Mouse (Mus musculus): ENCODE measurements at regions not wholly inside any gene's neighbourhood (a gene's known extent, or its start where the extent isn't known, plus 50 kb on each side); places are given as distances from the start of the nearest gene placed in this dataset.

DNA sequence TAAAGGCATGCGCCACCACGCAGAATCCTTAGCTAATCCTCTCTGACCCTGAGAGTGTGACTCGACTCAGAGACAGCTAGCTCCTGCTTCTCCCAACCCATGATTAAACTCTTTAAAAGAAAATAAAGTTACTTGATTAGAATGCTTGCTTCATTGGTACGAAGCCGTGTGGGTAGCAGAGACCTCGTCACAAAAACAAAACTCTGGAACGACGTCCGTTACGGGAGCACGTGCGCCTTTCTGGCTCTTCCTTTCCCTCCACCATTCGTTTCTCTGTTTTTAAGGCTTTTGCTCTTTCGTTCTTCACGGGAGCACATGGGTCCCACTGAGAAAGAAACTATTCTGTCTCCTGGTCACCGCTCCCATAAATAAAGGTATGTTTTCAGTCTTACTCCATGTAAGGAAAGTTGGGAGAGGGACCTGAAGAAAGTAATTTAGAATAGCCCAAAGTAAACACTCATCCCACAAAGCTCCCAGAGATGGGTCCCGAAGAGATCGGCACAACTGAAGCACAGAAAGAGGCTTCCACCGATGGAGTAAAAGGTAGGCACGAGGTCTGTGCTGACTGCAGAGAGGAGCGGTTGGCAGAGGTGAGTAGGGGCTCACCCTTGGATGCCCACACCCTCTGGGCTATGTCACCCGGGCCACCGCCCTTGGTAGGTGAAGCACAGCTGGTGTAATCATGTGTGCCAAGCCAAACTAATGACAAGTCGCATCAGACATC, 70.2 kb upstream of the Cpm start:
- peaks cover 7% of the 10 kb centered on the region for H3K4me1 ChIP-seq (ENCODE audit: control insufficient read depth, insufficient read depth, low read length)
- 87% methylated on average over 24 of the region's 24 CpGs for WGBS

DNA sequence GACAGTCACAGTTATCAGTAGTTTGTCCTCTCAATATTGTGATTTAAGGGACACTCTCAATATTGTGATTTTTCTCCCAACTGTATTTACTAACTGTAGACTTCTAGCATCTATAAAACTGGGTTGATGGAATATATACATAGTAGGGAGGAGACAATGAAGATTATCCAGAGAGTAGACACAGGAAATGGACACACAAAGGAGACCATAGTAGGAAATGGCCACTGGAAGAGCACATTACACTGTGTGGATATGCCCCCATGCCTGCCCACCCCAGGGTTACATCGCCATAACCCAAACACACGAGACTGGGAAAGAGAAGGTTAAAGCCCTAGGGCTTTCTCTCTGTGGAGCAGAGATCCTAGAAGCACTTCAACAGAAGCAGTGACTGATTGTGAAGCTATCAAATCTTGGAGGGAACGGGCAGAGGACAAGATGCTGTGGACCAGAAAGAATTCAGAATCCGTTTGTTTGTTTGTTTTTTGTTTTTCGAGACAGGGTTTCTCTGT, 71.0 kb upstream of the Cpm start:
- Histone ChIP-seq H3K9me3 (ENCODE audit: control insufficient read depth, low read length) (no peaks in the 10 kb centered on the region), H3K36me3 (ENCODE audit: control insufficient read depth, insufficient read depth, low read length) (no peaks in the 10 kb centered on the region), H3K4me2 (ENCODE audit: low read depth, severe bottlenecking) (no peak overlapping the region), H3K4me1 (ENCODE audit: control insufficient read depth, insufficient read depth, low read length) (peaks cover 7% of the 10 kb centered on the region), H3K27me3 (ENCODE audit: control insufficient read depth, insufficient read depth, low read length) (no peaks in the 10 kb centered on the region), H3K4me3 (ENCODE audit: low read depth, low read length) (no peak overlapping the region), H3K27ac (replicated peaks; ENCODE audit: low read depth, low read length) (no peak overlapping the region), H3K9ac (ENCODE audit: low read length) (no peak overlapping the region)
- ATAC-seq (ENCODE audit: insufficient number of reproducible peaks, low FRiP score, low TSS enrichment, low read depth) (no peak), DNase-seq (ENCODE audit: low spot score) (no peak)
- WGBS = 89% methylated on average over 5 of the region's 5 CpGs

More for the DNA sequence above, 70.2 kb upstream of the Cpm start:
- DNase-seq (ENCODE audit: low spot score) (no peak), ATAC-seq (ENCODE audit: insufficient number of reproducible peaks, low FRiP score, low TSS enrichment, low read depth) (no peak)
- no peaks in the 10 kb centered on the region for H3K36me3 ChIP-seq (ENCODE audit: control insufficient read depth, insufficient read depth, low read length)
- H3K9ac ChIP-seq (ENCODE audit: low read length) = no peak overlapping the region
- no peak overlapping the region for H3K4me2 ChIP-seq (ENCODE audit: low read depth, severe bottlenecking)
- no peaks in the 10 kb centered on the region for H3K27me3 ChIP-seq (ENCODE audit: control insufficient read depth, insufficient read depth, low read length)
- no peak overlapping the region for H3K4me3 ChIP-seq (ENCODE audit: low read depth, low read length)
- no peaks in the 10 kb centered on the region for H3K9me3 ChIP-seq (ENCODE audit: control insufficient read depth, low read length)
- H3K27ac ChIP-seq (replicated peaks; ENCODE audit: low read depth, low read length) = no peak overlapping the region

DNA sequence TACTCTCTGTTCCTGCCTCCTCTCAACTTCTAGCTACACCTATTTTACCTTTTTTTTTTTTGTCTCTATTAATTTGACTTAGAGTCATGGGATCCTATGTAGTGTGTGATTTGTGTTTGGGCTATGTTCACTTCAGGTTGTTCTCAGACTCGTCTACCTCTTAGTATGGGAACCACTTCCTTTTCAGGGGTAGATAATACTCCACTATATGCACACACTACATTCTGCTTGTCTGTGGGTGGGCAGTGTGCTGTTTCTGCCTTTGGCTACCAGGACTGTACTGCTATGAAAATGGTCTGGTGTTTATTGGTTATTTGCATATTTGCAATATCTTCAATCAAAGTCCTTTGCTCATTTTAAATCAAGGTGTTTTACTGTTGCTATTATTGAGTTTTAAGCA, 71.6 kb upstream of the Cpm start:
- no peak overlapping the region for H3K4me2 ChIP-seq (ENCODE audit: low read depth, severe bottlenecking)
- WGBS = 86% methylated on average over 1 of the region's 1 CpGs
- H3K27ac ChIP-seq (replicated peaks; ENCODE audit: low read depth, low read length) = no peak overlapping the region
- peaks cover 4% of the 10 kb centered on the region for H3K4me1 ChIP-seq (ENCODE audit: control insufficient read depth, insufficient read depth, low read length)
- H3K4me3 ChIP-seq (ENCODE audit: low read depth, low read length) = no peak overlapping the region
- DNase-seq (ENCODE audit: low spot score) (no peak), ATAC-seq (ENCODE audit: insufficient number of reproducible peaks, low FRiP score, low TSS enrichment, low read depth) (no peak)
- H3K9ac ChIP-seq (ENCODE audit: low read length) = no peak overlapping the region
- no peaks in the 10 kb centered on the region for H3K27me3 ChIP-seq (ENCODE audit: control insufficient read depth, insufficient read depth, low read length)
- no peaks in the 10 kb centered on the region for H3K36me3 ChIP-seq (ENCODE audit: control insufficient read depth, insufficient read depth, low read length)
- H3K9me3 ChIP-seq (ENCODE audit: control insufficient read depth, low read length) = no peaks in the 10 kb centered on the region

GRCm38 (mm10) chr10:117556851-117557542, 72.3 kb upstream of the Cpm start:
- Histone ChIP-seq H3K9me3 (ENCODE audit: control insufficient read depth, low read length) (no peaks in the 10 kb centered on the region), H3K4me2 (ENCODE audit: low read depth, severe bottlenecking) (no peak overlapping the region), H3K27me3 (ENCODE audit: control insufficient read depth, insufficient read depth, low read length) (no peaks in the 10 kb centered on the region), H3K27ac (replicated peaks; ENCODE audit: low read depth, low read length) (no peak overlapping the region), H3K4me3 (ENCODE audit: low read depth, low read length) (no peak overlapping the region), H3K4me1 (ENCODE audit: control insufficient read depth, insufficient read depth, low read length) (peaks cover 4% of the 10 kb centered on the region), H3K9ac (ENCODE audit: low read length) (no peak overlapping the region), H3K36me3 (ENCODE audit: control insufficient read depth, insufficient read depth, low read length) (no peaks in the 10 kb centered on the region)
- ATAC-seq (ENCODE audit: insufficient number of reproducible peaks, low FRiP score, low TSS enrichment, low read depth) (no peak), DNase-seq (ENCODE audit: low spot score) (no peak)
- WGBS = 82% methylated on average over 14 of the region's 14 CpGs

DNA sequence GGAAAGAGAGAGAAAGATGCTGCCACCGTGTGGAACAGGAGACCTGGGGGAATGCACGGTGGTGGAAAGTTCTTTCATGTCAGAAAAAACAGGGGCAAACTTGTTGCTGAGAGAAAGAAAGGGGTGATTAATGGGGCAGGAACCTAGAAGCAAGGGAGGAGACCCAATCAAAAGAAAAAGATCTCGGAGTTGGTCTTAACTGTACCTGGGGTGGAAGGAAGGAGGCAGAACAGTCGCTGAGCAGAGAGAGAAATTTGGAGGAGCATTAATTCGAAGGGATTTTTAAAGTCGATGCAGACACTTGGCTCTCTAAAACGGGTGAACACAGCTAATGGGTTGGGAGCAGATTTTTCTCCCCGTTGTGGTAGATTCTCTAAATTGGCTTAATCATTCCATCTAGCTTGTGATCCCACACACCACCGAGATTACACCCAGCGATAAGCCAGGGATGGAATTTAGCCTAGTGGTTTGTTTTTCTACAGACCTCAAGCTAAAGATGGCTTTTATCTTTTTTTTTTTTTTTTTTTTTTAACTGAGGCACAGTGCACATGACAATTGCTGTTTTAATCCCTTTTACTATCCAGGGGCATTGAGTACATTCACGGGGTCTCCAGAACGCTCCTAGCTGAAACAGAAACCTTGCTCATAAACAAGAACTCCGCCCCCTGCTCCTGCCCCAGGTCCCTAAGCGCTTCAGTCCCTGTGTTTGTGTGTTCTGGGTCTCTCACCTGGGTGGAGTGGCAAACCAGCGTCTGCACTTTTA, 73.1 kb upstream of the Cpm start:
- Histone ChIP-seq H3K9me3 (ENCODE audit: control insufficient read depth, low read length) (no peaks in the 10 kb centered on the region), H3K4me1 (ENCODE audit: control insufficient read depth, insufficient read depth, low read length) (peaks cover 7% of the 10 kb centered on the region), H3K36me3 (ENCODE audit: control insufficient read depth, insufficient read depth, low read length) (no peaks in the 10 kb centered on the region), H3K9ac (ENCODE audit: low read length) (no peak overlapping the region), H3K4me3 (ENCODE audit: low read depth, low read length) (no peak overlapping the region), H3K4me2 (ENCODE audit: low read depth, severe bottlenecking) (no peak overlapping the region), H3K27ac (replicated peaks; ENCODE audit: low read depth, low read length) (no peak overlapping the region), H3K27me3 (ENCODE audit: control insufficient read depth, insufficient read depth, low read length) (no peaks in the 10 kb centered on the region)
- ATAC-seq (ENCODE audit: insufficient number of reproducible peaks, low FRiP score, low TSS enrichment, low read depth) (no peak), DNase-seq (ENCODE audit: low spot score) (no peak)
- 34% methylated on average over 15 of the region's 15 CpGs for WGBS

DNA sequence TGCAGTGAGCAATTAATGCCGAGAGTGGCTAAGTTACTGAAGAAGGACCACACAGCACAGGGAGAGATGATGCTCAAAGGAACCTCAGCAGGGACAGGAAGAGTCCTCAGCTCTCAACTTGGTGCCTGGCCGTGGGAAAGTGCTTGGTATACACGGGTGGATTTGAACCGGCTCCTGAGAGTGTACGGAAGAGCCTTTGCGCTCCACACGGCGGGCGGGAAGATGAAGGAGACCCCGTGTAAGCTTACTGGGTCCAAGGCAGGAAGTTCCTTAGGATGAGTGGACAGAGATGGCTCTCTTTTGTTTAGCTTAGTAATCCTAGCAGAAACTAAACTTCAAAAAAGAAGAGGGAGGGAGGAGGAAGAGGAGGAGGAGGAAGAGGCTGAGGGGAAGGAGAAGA, 73.8 kb upstream of the Cpm start:
- Histone ChIP-seq H3K4me3 (ENCODE audit: low read depth, low read length) (no peak overlapping the region), H3K4me1 (ENCODE audit: control insufficient read depth, insufficient read depth, low read length) (peaks cover 7% of the 10 kb centered on the region), H3K4me2 (ENCODE audit: low read depth, severe bottlenecking) (no peak overlapping the region), H3K27ac (replicated peaks; ENCODE audit: low read depth, low read length) (no peak overlapping the region), H3K36me3 (ENCODE audit: control insufficient read depth, insufficient read depth, low read length) (no peaks in the 10 kb centered on the region), H3K9me3 (ENCODE audit: control insufficient read depth, low read length) (no peaks in the 10 kb centered on the region), H3K27me3 (ENCODE audit: control insufficient read depth, insufficient read depth, low read length) (no peaks in the 10 kb centered on the region), H3K9ac (ENCODE audit: low read length) (no peak overlapping the region)
- ATAC-seq (ENCODE audit: insufficient number of reproducible peaks, low FRiP score, low TSS enrichment, low read depth) (no peak), DNase-seq (ENCODE audit: low spot score) (no peak)
- whole genome bisulfite sequencing = 84% methylated on average over 10 of the region's 10 CpGs

DNA sequence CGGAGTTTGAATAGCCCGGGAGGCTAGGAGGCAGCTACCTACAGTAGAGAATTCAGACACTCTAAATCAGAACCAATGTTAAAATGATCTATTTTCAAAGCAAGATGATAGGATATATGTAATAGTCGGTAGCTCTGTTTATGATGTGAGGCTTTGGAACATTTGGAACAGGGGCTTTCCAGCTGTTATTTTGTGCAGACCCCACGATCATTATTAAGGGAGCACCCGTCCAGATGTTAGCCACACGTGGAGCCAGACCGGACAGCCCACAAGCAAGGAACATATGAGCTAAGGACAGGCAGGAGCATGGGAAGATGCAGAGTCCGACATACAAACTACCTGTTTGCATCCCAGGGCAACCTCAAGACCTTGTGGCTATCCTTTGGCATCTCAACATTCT, 74.3 kb upstream of the Cpm start:
- WGBS = 44% methylated on average over 8 of the region's 8 CpGs
- no peak for ATAC-seq (ENCODE audit: insufficient number of reproducible peaks, low FRiP score, low TSS enrichment, low read depth)
- no peak overlapping the region for H3K27ac ChIP-seq (replicated peaks; ENCODE audit: low read depth, low read length)

DNA sequence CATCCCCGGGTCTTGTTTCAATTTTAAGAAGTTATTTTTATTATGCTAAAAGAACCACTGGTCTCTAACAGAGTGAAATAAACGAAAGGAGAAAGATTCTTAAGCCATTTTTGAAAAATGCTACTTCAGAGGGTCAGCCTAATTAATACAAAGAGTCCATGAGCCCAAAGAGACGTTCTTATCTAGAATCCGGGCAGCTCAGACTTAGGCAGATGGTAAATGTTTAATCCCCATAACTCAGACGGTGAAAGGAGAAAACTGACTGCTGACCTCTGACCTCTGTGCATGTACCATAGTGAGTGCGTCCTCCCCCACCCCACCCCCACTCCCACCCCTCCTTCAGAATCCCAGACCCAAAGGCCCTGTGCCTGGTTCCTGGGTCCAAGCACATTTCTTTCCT, 74.8 kb upstream of the Cpm start:
- DNase-seq (ENCODE audit: low spot score) (no peak), ATAC-seq (ENCODE audit: insufficient number of reproducible peaks, low FRiP score, low TSS enrichment, low read depth) (no peak)
- no peaks in the 10 kb centered on the region for H3K27me3 ChIP-seq (ENCODE audit: control insufficient read depth, insufficient read depth, low read length)
- no peaks in the 10 kb centered on the region for H3K9me3 ChIP-seq (ENCODE audit: control insufficient read depth, low read length)
- no peak overlapping the region for H3K4me3 ChIP-seq (ENCODE audit: low read depth, low read length)
- 28% methylated on average over 6 of the region's 6 CpGs for WGBS
- H3K4me2 ChIP-seq (ENCODE audit: low read depth, severe bottlenecking) = no peak overlapping the region
- no peak overlapping the region for H3K27ac ChIP-seq (replicated peaks; ENCODE audit: low read depth, low read length)
- H3K4me1 ChIP-seq (ENCODE audit: control insufficient read depth, insufficient read depth, low read length) = peaks cover 2% of the 10 kb centered on the region; the same call in 1 of the 2 replicates
- no peaks in the 10 kb centered on the region for H3K36me3 ChIP-seq (ENCODE audit: control insufficient read depth, insufficient read depth, low read length)
- no peak overlapping the region for H3K9ac ChIP-seq (ENCODE audit: low read length)

More for the DNA sequence above, 74.3 kb upstream of the Cpm start:
- Histone ChIP-seq H3K36me3 (ENCODE audit: control insufficient read depth, insufficient read depth, low read length) (no peaks in the 10 kb centered on the region), H3K4me1 (ENCODE audit: control insufficient read depth, insufficient read depth, low read length) (peaks cover 7% of the 10 kb centered on the region), H3K4me3 (ENCODE audit: low read depth, low read length) (no peak overlapping the region), H3K9me3 (ENCODE audit: control insufficient read depth, low read length) (no peaks in the 10 kb centered on the region), H3K4me2 (ENCODE audit: low read depth, severe bottlenecking) (no peak overlapping the region), H3K27me3 (ENCODE audit: control insufficient read depth, insufficient read depth, low read length) (no peaks in the 10 kb centered on the region), H3K9ac (ENCODE audit: low read length) (no peak overlapping the region)
- DNase-seq (ENCODE audit: low spot score) = no peak
